Mouse (Mus musculus) heart, embryonic 12.5 days (tissue): Measurements from ENCODE around the gene Miox. TPM values are rescaled to one million over a fixed set of nuclear protein-coding genes. Genes with fewer than 3 reads are reported as not detected.

Experiments used
- ATAC-seq: fragments of 200-750 bp; cut with Nextera tagmentation; 2 replicates; pipeline ENCODE4 v1.8.0; 2017; ENCODE audit warnings: moderate TSS enrichment, moderate library complexity; ENCODE audit not compliant: insufficient number of reproducible peaks, low FRiP score
- H3K27ac ChIP-seq: fragments of 300-500 bp; sonication (generic); 2 replicates; pipeline ENCODE4 v1.5.1; 2016; ENCODE audit warnings: mild to moderate bottlenecking, moderate library complexity; ENCODE audit not compliant: poor library complexity, severe bottlenecking
- H3K27me3 ChIP-seq: fragments of 300-500 bp; sonication (generic); replicated peaks from 2 replicates; pipeline ENCODE4 v1.6.1; 2016; ENCODE audit warnings: mild to moderate bottlenecking, moderate library complexity
- H3K36me3 ChIP-seq: fragments of 300-500 bp; sonication (generic); 2 replicates; pipeline ENCODE4 v1.6.1; 2016; ENCODE audit warnings: mild to moderate bottlenecking, moderate library complexity
- H3K4me1 ChIP-seq: fragments of 300-500 bp; sonication (generic); replicated peaks from 2 replicates; pipeline ENCODE4 v1.6.1; 2016; ENCODE audit warnings: mild to moderate bottlenecking
- H3K4me2 ChIP-seq: fragments of 300-500 bp; sonication (generic); 2 replicates; pipeline ENCODE4 v1.6.1; 2016; ENCODE audit warnings: mild to moderate bottlenecking, moderate library complexity
- H3K4me3 ChIP-seq: fragments of 300-500 bp; sonication (generic); 2 replicates; pipeline ENCODE4 v1.5.1; 2016; ENCODE audit warnings: mild to moderate bottlenecking
- H3K9ac ChIP-seq: fragments of 300-500 bp; sonication (generic); 2 replicates; pipeline ENCODE4 v1.6.1; 2016; ENCODE audit warnings: mild to moderate bottlenecking, moderate library complexity
- H3K9me3 ChIP-seq: fragments of 300-500 bp; sonication (generic); replicated peaks from 2 replicates; pipeline ENCODE4 v1.6.1; 2016; ENCODE audit warnings: mild to moderate bottlenecking, moderate library complexity
- WGBS: fragments of 180-500 bp; shearing (Covaris S2); methylation state at CpG from one replicate; pipeline ENCODE4 v1.1.7; 2016; 5-methylcytosine and 5-hydroxymethylcytosine counted together
- polyA plus RNA-seq: library from polyadenylated mRNA; unstranded; fragments of >200 nt; fragmentation: Nextera tagmentation; extraction: Ambion mirVana; gene quantifications from 2 replicates; pipeline ENCODE4 v1.2.1, GENCODE M21; 2016

Miox gene
- polyA plus RNA-seq, 1 experiment from 2014 or later = not detected

- H3K4me1 ChIP-seq = no peaks in the 10 kb centered on the region
- ATAC-seq = no peak
- 0 out of 2 replicates have a peak, but pooled peaks cover 3% of the 10 kb centered on the region for H3K9me3 ChIP-seq
- no peak overlapping the region for H3K4me2 ChIP-seq
- WGBS = 45% methylated on average over 1 of the region's 1 CpGs
- no peaks in the 10 kb centered on the region for H3K36me3 ChIP-seq
- no peak overlapping the region for H3K9ac ChIP-seq
- H3K27me3 ChIP-seq = no peaks in the 10 kb centered on the region
- no peak overlapping the region for H3K4me3 ChIP-seq
- H3K27ac ChIP-seq = no peak overlapping the region
Observed at GRCm38 (mm10) chr15:89341678-89342077, 7.5 kb downstream of the Miox start.

GRCm38 (mm10) chr15:89343325-89343724, 9.1 kb downstream of the Miox start:
- H3K9me3 ChIP-seq = no peaks in the 10 kb centered on the region
- H3K4me2 ChIP-seq = no peak overlapping the region
- no peaks in the 10 kb centered on the region for H3K27me3 ChIP-seq
- ATAC-seq = no peak
- H3K36me3 ChIP-seq = no peaks in the 10 kb centered on the region
- 74% methylated on average over 3 of the region's 3 CpGs for WGBS
- no peak overlapping the region for H3K27ac ChIP-seq
- no peak overlapping the region for H3K4me3 ChIP-seq
- H3K9ac ChIP-seq = no peak overlapping the region
- H3K4me1 ChIP-seq = no peaks in the 10 kb centered on the region

- no peak for ATAC-seq
- H3K36me3 ChIP-seq = peaks cover 45% of the 10 kb centered on the region
- no peaks in the 10 kb centered on the region for H3K9me3 ChIP-seq
- H3K4me2 ChIP-seq = no peak overlapping the region
- no peak overlapping the region for H3K4me3 ChIP-seq
- H3K9ac ChIP-seq = no peak overlapping the region
- 0 out of 2 replicates have a peak overlapping the region, but pooled peaks have one; percentile 10 for H3K27ac ChIP-seq
- H3K4me1 ChIP-seq = peaks cover 16% of the 10 kb centered on the region
- H3K27me3 ChIP-seq = no peaks in the 10 kb centered on the region
- 73% methylated on average over 5 of the region's 5 CpGs for WGBS
Observed at GRCm38 (mm10) chr15:89350447-89350846, 16.2 kb downstream of the Miox start.

- Histone ChIP-seq H3K4me1 (peaks cover 16% of the 10 kb centered on the region), H3K36me3 (peaks cover 45% of the 10 kb centered on the region), H3K9me3 (no peaks in the 10 kb centered on the region), H3K9ac (no peak overlapping the region), H3K4me3 (no peak overlapping the region), H3K27ac (0 out of 2 replicates have a peak overlapping the region, but pooled peaks have one; percentile 10), H3K27me3 (no peaks in the 10 kb centered on the region), H3K4me2 (no peak overlapping the region)
- no peak for ATAC-seq
- WGBS = 79% methylated on average over 15 of the region's 15 CpGs
Observed at GRCm38 (mm10) chr15:89351302-89351701, 17.1 kb downstream of the Miox start.

- Histone ChIP-seq H3K36me3 (peaks cover 45% of the 10 kb centered on the region), H3K4me1 (peaks cover 16% of the 10 kb centered on the region), H3K4me3 (no peak overlapping the region), H3K9me3 (no peaks in the 10 kb centered on the region), H3K9ac (no peak overlapping the region), H3K27ac (no peak overlapping the region), H3K4me2 (no peak overlapping the region), H3K27me3 (no peaks in the 10 kb centered on the region)
- ATAC-seq = no peak
- 95% methylated on average over 14 of the region's 14 CpGs for WGBS
Observed at GRCm38 (mm10) chr15:89352054-89352453, 17.9 kb downstream of the Miox start.

- no peaks in the 10 kb centered on the region for H3K9me3 ChIP-seq
- no peak overlapping the region for H3K4me2 ChIP-seq
- WGBS = 94% methylated on average over 12 of the region's 12 CpGs
- no peaks in the 10 kb centered on the region for H3K27me3 ChIP-seq
- ATAC-seq = no peak
- H3K9ac ChIP-seq = no peak overlapping the region
- no peak overlapping the region for H3K27ac ChIP-seq
- peaks cover 47% of the 10 kb centered on the region for H3K36me3 ChIP-seq
- H3K4me3 ChIP-seq = no peak overlapping the region
- H3K4me1 ChIP-seq = peaks cover 20% of the 10 kb centered on the region
Observed at GRCm38 (mm10) chr15:89352795-89353194, 18.6 kb downstream of the Miox start.

GRCm38 (mm10) chr15:89353837-89354236, 19.6 kb downstream of the Miox start:
- Histone ChIP-seq H3K27ac (no peak overlapping the region), H3K4me3 (peak overlapping the region; percentile 94; the same call in 1 of the 2 replicates), H3K4me1 (peaks cover 27% of the 10 kb centered on the region), H3K36me3 (peaks cover 47% of the 10 kb centered on the region), H3K9ac (peak overlapping the region; percentile 91; the same call in 1 of the 2 replicates), H3K4me2 (peak overlapping the region; percentile 82; the same call in 1 of the 2 replicates), H3K9me3 (no peaks in the 10 kb centered on the region), H3K27me3 (no peaks in the 10 kb centered on the region)
- ATAC-seq = no peak
- 93% methylated on average over 16 of the region's 16 CpGs for WGBS

- Histone ChIP-seq H3K27ac (no peak overlapping the region), H3K4me2 (peak overlapping the region; percentile 82), H3K27me3 (no peaks in the 10 kb centered on the region), H3K4me1 (peaks cover 32% of the 10 kb centered on the region), H3K9me3 (no peaks in the 10 kb centered on the region), H3K36me3 (peaks cover 47% of the 10 kb centered on the region), H3K9ac (peak overlapping the region; percentile 91), H3K4me3 (peak overlapping the region; percentile 94)
- no peak for ATAC-seq
- WGBS = 78% methylated on average over 7 of the region's 7 CpGs
Observed at GRCm38 (mm10) chr15:89354455-89354854, 20.3 kb downstream of the Miox start.

- Histone ChIP-seq H3K4me2 (peak within 1 kb of the TSS; percentile 84), H3K27ac (peak within 1 kb of the TSS; percentile 91), H3K4me1 (peaks cover 36% of the 10 kb centered on the region), H3K4me3 (peak within 1 kb of the TSS; percentile 94), H3K36me3 (peaks cover 47% of the 10 kb centered on the region), H3K27me3 (no peaks in the 10 kb centered on the region), H3K9me3 (no peaks in the 10 kb centered on the region), H3K9ac (peak within 1 kb of the TSS; percentile 91)
- WGBS = under 1% methylated on average over 64 of the region's 64 CpGs
- peak; percentile 92 for ATAC-seq
Observed at GRCm38 (mm10) chr15:89355241-89356187, 21.3 kb downstream of the Miox start, which contains the start of the genes Lmf2 and Ncaph2. Lmf2 (minus strand) TSS chr15:89355659. Ncaph2 (plus strand) TSS chr15:89355719.

GRCm38 (mm10) chr15:89356372-89356771, 22.2 kb downstream of the Miox start:
- no peaks in the 10 kb centered on the region for H3K27me3 ChIP-seq
- no peaks in the 10 kb centered on the region for H3K9me3 ChIP-seq
- ATAC-seq = peak; percentile 70
- H3K4me3 ChIP-seq = peak overlapping the region; percentile 94
- H3K4me1 ChIP-seq = peaks cover 33% of the 10 kb centered on the region
- WGBS = 0% methylated on average over 15 of the region's 15 CpGs
- peak overlapping the region; percentile 91 for H3K27ac ChIP-seq
- H3K4me2 ChIP-seq = peak overlapping the region; percentile 84
- H3K36me3 ChIP-seq = peaks cover 47% of the 10 kb centered on the region
- H3K9ac ChIP-seq = peak overlapping the region; percentile 91

GRCm38 (mm10) chr15:89358784-89359183, 24.6 kb downstream of the Miox start:
- WGBS = 57% methylated on average over 3 of the region's 3 CpGs
- Histone ChIP-seq H3K27ac (no peak overlapping the region), H3K4me3 (no peak overlapping the region), H3K27me3 (no peaks in the 10 kb centered on the region), H3K9ac (no peak overlapping the region), H3K4me2 (no peak overlapping the region), H3K36me3 (peaks cover 46% of the 10 kb centered on the region), H3K9me3 (no peaks in the 10 kb centered on the region), H3K4me1 (peaks cover 32% of the 10 kb centered on the region)
- ATAC-seq = no peak
